8 mouse cellular contexts compared by ENCODE assay signal in genomic region chr3:122295511-122295910, GRCm38 (mm10). TPM values are rescaled to one million over a fixed set of nuclear protein-coding genes. Genes with fewer than 3 reads are reported as not detected.
DNase-seq lines count a peak whose midpoint lies in the region; ATAC-seq lines count a peak whose summit lies in the region.

No protein-coding gene starts in this region.

- intact Hi-C loops in left cerebral cortex, postnatal 36 days (cut with DNase I): loop anchor here (2.0 to 10.0 kb wide), 2 partner anchors 323 to 411 kb away; partner anchors contain the start of gene Fnbp1l

- DNase-seq in CD4-positive, CD25-positive, alpha-beta regulatory T cell, adult 2 months (ENCODE audit: low read depth, low spot score): peak; percentile 77
- peak; percentile 64 for DNase-seq in CD4-positive helper T cell, adult 2 months (ENCODE audit: low read depth, low spot score)
- peak; percentile 70 for DNase-seq in c-Kit-positive CD71-positive TER-119-positive erythroid progenitor cells, embryonic 14.5 days (ENCODE audit: low spot score)
- peak; percentile 41 for DNase-seq in gastrocnemius, postnatal 10 days
- peak; percentile 49 to 55 for DNase-seq in left cerebral cortex, postnatal 36 days (ENCODE audit: low spot score in 2 of 2)
- peak; percentile 77 for DNase-seq in mesoderm, embryonic 11.5 days (ENCODE audit: low read depth, low spot score)
- peak; percentile 41 for DNase-seq in spleen, adult 12 weeks (ENCODE audit: low spot score)

- ATAC-seq in CD4-positive, CD25-positive, alpha-beta regulatory T cell, adult 4 months: no peak

RNA-seq across cellular contexts. Expression of gene Bcar3, which starts 1.6 kb away (rescaled TPM):
- 1 to 10 TPM in 1 of 2 experiments, not detected in 1; 1.4 TPM for polyA plus RNA-seq in CD4-positive, CD25-positive, alpha-beta regulatory T cell, adult 4 months (2017; shearing (Covaris generic))
- total RNA-seq in gastrocnemius, postnatal 10 days (2021): 10 to 100 TPM; 14.1 to 23.2 TPM
- 10 to 100 TPM; 14.5 to 17.0 TPM for total RNA-seq in left cerebral cortex, postnatal 36 days (2021)

RNA-seq across cellular contexts. Expression of gene Dnttip2, which starts 21.3 kb away (rescaled TPM):
- polyA plus RNA-seq in CD4-positive, CD25-positive, alpha-beta regulatory T cell, adult 4 months (2017; shearing (Covaris generic)): 100 to 1,000 TPM; 108 to 120 TPM
- 10 to 100 TPM; 22.0 to 23.4 TPM for total RNA-seq in gastrocnemius, postnatal 10 days (2021)
- 10 to 100 TPM; 22.9 to 28.7 TPM for total RNA-seq in left cerebral cortex, postnatal 36 days (2021)

RNA-seq across cellular contexts. Expression of gene Gclm, which starts 50.2 kb away (rescaled TPM):
- polyA plus RNA-seq in CD4-positive, CD25-positive, alpha-beta regulatory T cell, adult 4 months (2017; shearing (Covaris generic)): 10 to 100 TPM in 1 of 2 experiments, 1 to 10 TPM in 1; 7.8 to 11.4 TPM
- total RNA-seq in gastrocnemius, postnatal 10 days (2021): 10 to 100 TPM; 27.9 to 32.3 TPM
- total RNA-seq in left cerebral cortex, postnatal 36 days (2021): 10 to 100 TPM; 68.8 to 83.6 TPM
